Mouse (Mus musculus) lung, adult 2 months (tissue): ENCODE measurements around the gene Emd.

ENCODE experiments used
- CTCF ChIP-seq: fragments of 200-500 bp; IDR thresholded peaks from 2 replicates; pipeline ENCODE4 v1.5.1; 2011; ENCODE audit warnings: mild to moderate bottlenecking, low read length, control low read depth; ENCODE audit not compliant: insufficient read depth
- POLR2A ChIP-seq: fragments of 200-500 bp; IDR thresholded peaks from 2 replicates; pipeline ENCODE4 v1.6.1; 2011; ENCODE audit warnings: low read depth, mild to moderate bottlenecking, control low read depth, low read length, borderline replicate concordance; ENCODE audit errors: extremely low read depth

DNA sequence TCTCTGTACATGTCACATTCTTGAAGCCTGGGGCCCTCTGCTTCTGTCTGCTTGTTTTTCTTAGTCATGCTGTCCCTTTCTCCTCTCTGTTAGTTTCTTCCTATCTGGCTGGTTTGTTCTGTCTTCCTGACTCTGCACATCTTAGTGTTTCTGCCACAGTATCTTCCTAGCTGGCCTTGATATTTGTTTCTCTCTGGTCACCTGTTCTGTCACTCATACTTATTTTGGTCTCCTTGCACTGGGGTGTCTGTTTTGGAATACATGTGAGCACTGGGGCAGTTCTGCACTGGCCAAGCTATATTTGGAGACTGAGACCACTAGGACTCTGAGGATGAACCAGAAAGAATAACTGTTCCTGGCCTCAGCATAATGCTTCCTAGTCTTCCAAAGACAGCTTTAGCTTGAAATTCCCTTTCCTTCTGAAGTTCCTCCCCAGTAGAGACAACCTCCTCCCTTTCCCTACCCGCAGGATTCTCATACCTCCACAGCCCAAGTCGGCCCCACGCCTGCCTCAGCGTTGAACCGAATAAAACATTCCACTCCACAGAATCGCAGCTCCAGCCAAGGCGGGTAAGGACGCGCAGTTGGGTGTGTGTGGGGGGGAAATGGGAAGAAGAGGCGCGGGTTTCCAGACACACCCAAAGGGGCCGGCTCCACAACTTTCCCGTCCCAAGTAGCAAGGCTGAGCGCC lies 26.7 kb downstream of the Emd start:
- TF ChIP-seq CTCF (no peak), POLR2A (no peak)
